Mouse (Mus musculus) erythroblast, embryonic 14.5 days (primary cell): Measurements from ENCODE around the gene Slc4a1.

Source experiments
- GATA1 ChIP-seq: IDR thresholded peaks from 2 replicates; pipeline ENCODE4 v1.6.1; 2012; ENCODE audit warnings: low read length, inconsistent platforms, mixed read lengths
- TAL1 ChIP-seq: IDR thresholded peaks from 3 replicates; pipeline ENCODE4 v1.6.1; 2012; ENCODE audit warnings: low read length, inconsistent platforms, mixed read lengths

GRCm38 (mm10) chr11:102374108-102374725 is 8.2 kb upstream of the Slc4a1 start:
- TF ChIP-seq TAL1 (no peak), GATA1 (no peak)
